Mouse (Mus musculus) gastrocnemius, adult 2 months (tissue): ENCODE data around the gene Cnih3. TPM values are rescaled to one million over a fixed set of nuclear protein-coding genes. Genes with fewer than 3 reads are reported as not detected.
A peak's percentile ranks its signal among the peaks of the same experiment; 100 is the strongest.

Experiments
- DNase-seq: peaks from one replicate; pipeline ENCODE4 v3.0.0; 2022
- H3K27ac ChIP-seq: fragments of 200-600 bp; 2 replicates; pipeline ENCODE4 v1.8.1; 2022; ENCODE audit warnings: mild to moderate bottlenecking
- H3K4me3 ChIP-seq: fragments of 200-600 bp; 2 replicates; pipeline ENCODE4 v1.8.1; 2022; ENCODE audit warnings: mild to moderate bottlenecking, moderate library complexity
- CTCF ChIP-seq: fragments of 200-600 bp; IDR thresholded peaks from 2 replicates; pipeline ENCODE4 v1.8.1; 2022; ENCODE audit warnings: antibody characterized with exemption, mild to moderate bottlenecking, moderate library complexity
- intact Hi-C: fragments of 180-260 bp; cut with DNase I; formaldehyde crosslinking; loops from one replicate; pipeline ENCODE4 v1.15.1; 2025
- total RNA-seq, 2 experiments: library from RNA; stranded (reverse); gene quantifications; 2 replicates each; pipeline ENCODE4 v1.2.3; 2021

The Cnih3 gene
- total RNA-seq, 2 experiments from 2014 or later = not detected

GRCm38 (mm10) chr1:181358526-181358925, 6.1 kb downstream of the Cnih3 start:
- intact Hi-C loops = no loop called here
- Histone ChIP-seq H3K4me3 (no peak overlapping the region), H3K27ac (no peak overlapping the region)
- no peak for DNase-seq
- TF ChIP-seq CTCF = no peak

- no peak for DNase-seq
- no peak overlapping the region for H3K27ac ChIP-seq
- H3K4me3 ChIP-seq = no peak overlapping the region
- intact Hi-C loops = no loop called here
- no peak for TF ChIP-seq CTCF
Measured at GRCm38 (mm10) chr1:181360732-181361131, 8.3 kb downstream of the Cnih3 start.

- intact Hi-C loops = no loop called here
- Histone ChIP-seq H3K4me3 (no peak overlapping the region), H3K27ac (no peak overlapping the region)
- no peak for DNase-seq
- TF ChIP-seq CTCF = no peak
Measured at GRCm38 (mm10) chr1:181364025-181364424, 11.6 kb downstream of the Cnih3 start.

GRCm38 (mm10) chr1:181365376-181365775, 12.9 kb downstream of the Cnih3 start:
- Histone ChIP-seq H3K27ac (no peak overlapping the region), H3K4me3 (no peak overlapping the region)
- intact Hi-C loops = no loop called here
- TF ChIP-seq CTCF = no peak
- no peak for DNase-seq

- no peak overlapping the region for H3K4me3 ChIP-seq
- no peak overlapping the region for H3K27ac ChIP-seq
- intact Hi-C loops = no loop called here
- TF ChIP-seq CTCF = no peak
- no peak for DNase-seq
Measured at GRCm38 (mm10) chr1:181368789-181369570, 16.6 kb downstream of the Cnih3 start.

- Histone ChIP-seq H3K27ac (no peak overlapping the region), H3K4me3 (no peak overlapping the region)
- DNase-seq = no peak
- TF ChIP-seq CTCF = no peak
- intact Hi-C loops = no loop called here
Measured at GRCm38 (mm10) chr1:181370370-181370769, 17.9 kb downstream of the Cnih3 start.

- DNase-seq = no peak
- no peak for TF ChIP-seq CTCF
- intact Hi-C loops = no loop called here
- no peak overlapping the region for H3K27ac ChIP-seq
- no peak overlapping the region for H3K4me3 ChIP-seq
Measured at GRCm38 (mm10) chr1:181371226-181371625, 18.8 kb downstream of the Cnih3 start.

GRCm38 (mm10) chr1:181372306-181372705, 19.9 kb downstream of the Cnih3 start:
- TF ChIP-seq CTCF = no peak
- no peak overlapping the region for H3K4me3 ChIP-seq
- H3K27ac ChIP-seq = no peak overlapping the region
- intact Hi-C loops = no loop called here
- DNase-seq = no peak

- no peak for TF ChIP-seq CTCF
- DNase-seq = no peak
- no peak overlapping the region for H3K4me3 ChIP-seq
- no peak overlapping the region for H3K27ac ChIP-seq
- intact Hi-C loops = no loop called here
Measured at GRCm38 (mm10) chr1:181374627-181375374, 22.4 kb downstream of the Cnih3 start.

- intact Hi-C loops = no loop called here
- no peak for DNase-seq
Measured at GRCm38 (mm10) chr1:181376431-181376830, 24.0 kb downstream of the Cnih3 start.

GRCm38 (mm10) chr1:181379664-181380063, 27.2 kb downstream of the Cnih3 start:
- DNase-seq = peak; percentile 36
- intact Hi-C loops = loop anchor here (2.0 kb wide), 1 partner anchor 165 kb away; no protein-coding TSS in a partner anchor
- Histone ChIP-seq H3K4me3 (no peak overlapping the region), H3K27ac (no peak overlapping the region)
- peak; percentile 79 for TF ChIP-seq CTCF

More at GRCm38 (mm10) chr1:181376431-181376830, 24.0 kb downstream of the Cnih3 start:
- Histone ChIP-seq H3K27ac (no peak overlapping the region), H3K4me3 (no peak overlapping the region)
- no peak for TF ChIP-seq CTCF

- intact Hi-C loops = no loop called here
- TF ChIP-seq CTCF = no peak
- H3K4me3 ChIP-seq = no peak overlapping the region
- H3K27ac ChIP-seq = no peak overlapping the region
- DNase-seq = no peak
Measured at GRCm38 (mm10) chr1:181381410-181382010, 29.1 kb downstream of the Cnih3 start.

- Histone ChIP-seq H3K27ac (no peak overlapping the region), H3K4me3 (no peak overlapping the region)
- DNase-seq = no peak
- intact Hi-C loops = no loop called here
- TF ChIP-seq CTCF = no peak
Measured at GRCm38 (mm10) chr1:181389264-181389663, 36.8 kb downstream of the Cnih3 start.
